Mouse (Mus musculus) spleen, adult 12 weeks (tissue): ENCODE results near the gene 2410131K14Rik.

Experiments used
- DNase-seq: peaks from one replicate; pipeline ENCODE4 v3.0.0; 2022; ENCODE audit warnings: low spot score

2410131K14Rik gene

DNA sequence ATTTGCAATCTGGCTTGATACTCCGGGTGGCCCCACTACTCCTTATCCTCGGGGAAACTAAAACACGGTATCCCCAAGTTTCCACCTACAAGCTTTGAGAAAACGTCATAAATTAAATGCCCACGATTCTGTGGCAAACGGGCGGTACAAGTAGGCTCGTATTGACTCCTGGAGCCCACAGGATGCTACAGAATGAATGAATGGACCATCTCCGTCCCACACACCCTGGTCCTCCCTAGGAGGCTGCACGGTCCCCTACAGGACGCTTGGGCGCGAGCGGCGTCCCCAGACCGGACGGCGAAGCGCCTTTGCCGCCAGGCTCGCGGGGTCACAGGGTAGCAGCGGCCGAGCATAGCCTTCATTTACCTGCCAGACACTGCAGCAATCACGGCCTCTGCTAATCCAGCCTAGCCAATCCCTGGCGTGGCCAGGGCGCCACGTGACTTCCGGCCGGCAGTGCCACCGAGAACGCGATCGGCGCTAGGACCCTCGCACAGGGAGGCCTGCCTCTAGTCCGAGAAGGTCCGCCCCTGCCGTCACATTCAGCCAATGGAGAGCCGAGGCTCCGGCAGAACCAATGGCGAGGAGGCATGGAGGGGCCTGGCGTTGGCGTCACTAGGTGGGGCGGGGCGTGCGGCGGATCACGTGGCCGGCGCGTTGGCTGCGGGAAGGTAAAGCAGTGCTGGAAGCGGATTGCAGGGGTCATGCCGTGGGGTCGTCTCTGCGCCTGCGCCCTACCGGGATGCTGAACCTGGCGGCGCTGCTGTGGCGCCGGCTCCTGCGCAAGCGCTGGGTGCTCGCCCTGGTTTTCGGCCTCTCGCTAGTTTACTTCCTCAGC is at the start of gene 2410131K14Rik, which contains the start of gene Rnft2:
Gene 2410131K14Rik (plus strand): TSS at position 622 of the 838 bp plus-strand sequence.
Gene Rnft2 (minus strand): TSS at position 511 of the 838 bp plus-strand sequence.
- DNase-seq, result peak; percentile 94

DNA sequence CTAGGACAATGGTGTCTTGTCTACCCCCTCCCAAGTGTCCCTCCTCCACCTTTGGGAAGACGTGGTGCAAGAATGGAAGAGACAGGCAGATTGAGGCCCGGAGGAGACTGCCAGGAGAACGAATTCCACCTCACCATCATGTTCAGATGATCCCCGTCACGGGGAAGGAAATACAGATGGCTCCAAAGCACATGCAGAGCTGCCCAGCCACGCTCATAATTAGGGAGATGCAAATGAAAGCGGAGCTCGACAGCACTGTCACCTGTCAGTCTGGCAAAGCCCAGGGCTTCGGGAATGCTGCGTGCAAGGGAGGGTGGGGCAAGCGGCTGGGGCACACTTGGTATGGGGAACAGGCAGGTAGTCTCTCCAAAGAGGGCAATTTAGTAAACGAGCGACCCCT is 47.6 kb upstream of the 2410131K14Rik start:
- DNase-seq, result no peak

DNA sequence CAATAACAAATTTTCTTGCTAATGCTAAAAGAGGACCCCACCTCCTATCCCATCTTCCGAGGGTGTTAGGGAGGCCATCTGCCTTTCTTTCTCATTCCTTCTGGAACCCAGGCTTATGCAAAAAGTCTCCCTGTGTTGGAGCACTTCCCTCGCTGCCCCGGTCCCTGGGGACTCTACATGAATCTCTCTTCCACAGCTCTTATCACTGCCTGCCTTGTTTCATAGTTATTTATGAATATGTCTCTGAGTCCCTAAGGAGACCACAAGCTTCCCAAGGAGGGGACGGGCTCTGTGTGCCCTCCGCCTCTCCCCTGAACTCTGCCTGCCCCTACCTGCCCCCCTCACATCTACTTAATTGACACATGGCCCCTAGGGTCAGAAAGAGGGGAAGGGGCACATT is 45.4 kb upstream of the 2410131K14Rik start:
- no peak for DNase-seq

DNA sequence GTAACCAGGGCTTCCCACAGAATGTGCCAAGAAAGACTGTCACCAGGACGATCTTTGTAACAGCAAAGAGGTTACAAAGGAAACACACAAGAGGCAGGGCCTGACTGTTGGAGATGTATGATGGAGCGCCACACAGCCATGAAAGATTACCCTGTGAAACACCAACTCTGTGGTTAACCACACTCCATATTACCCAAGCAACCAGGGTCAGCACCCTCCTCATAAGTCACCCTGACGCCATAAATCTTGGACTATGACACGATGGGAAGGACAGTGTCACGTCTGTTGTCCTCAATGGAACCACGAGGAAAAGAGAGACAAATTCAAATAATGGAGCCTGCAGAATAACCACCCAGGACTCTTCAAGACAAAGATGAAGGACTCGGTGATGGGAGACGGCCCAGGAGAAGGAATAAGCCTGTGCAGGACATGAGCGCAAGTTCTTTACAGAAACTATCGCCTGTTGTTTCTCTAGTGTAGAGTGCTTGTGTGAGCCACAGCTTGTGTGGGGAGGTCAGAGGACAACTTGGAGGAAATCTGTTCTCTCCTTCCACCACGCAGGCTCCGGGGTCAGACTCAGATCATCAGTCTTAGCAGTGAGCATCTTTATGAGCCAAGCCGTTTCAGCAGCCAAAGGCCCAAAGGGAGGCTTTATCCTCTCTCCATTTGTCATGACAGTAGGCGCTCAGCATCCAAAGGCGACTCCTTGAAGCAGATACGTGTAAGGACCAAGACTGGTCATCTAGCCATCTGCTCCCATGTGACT is 40.2 kb upstream of the 2410131K14Rik start:
- DNase-seq, result no peak

DNA sequence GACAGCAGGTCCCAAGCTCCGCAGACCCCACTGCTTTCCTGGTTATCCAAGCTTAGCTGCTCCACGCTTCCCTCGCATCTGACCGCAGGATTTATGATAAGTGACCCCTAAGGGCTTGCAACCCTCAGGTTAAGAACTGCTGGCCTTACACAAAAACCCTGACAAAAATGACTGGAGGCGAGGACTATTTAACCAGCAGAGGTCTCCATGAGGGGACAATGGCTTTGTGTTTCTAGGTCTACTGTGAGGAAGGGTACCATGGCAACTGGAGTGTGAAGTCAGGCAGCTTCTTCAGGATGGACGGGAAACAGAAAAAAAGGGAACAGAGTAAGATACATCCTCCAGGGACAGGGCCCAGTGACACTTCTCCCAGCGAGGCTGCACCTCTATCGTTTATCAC is 39.2 kb upstream of the 2410131K14Rik start:
- DNase-seq, result no peak

DNA sequence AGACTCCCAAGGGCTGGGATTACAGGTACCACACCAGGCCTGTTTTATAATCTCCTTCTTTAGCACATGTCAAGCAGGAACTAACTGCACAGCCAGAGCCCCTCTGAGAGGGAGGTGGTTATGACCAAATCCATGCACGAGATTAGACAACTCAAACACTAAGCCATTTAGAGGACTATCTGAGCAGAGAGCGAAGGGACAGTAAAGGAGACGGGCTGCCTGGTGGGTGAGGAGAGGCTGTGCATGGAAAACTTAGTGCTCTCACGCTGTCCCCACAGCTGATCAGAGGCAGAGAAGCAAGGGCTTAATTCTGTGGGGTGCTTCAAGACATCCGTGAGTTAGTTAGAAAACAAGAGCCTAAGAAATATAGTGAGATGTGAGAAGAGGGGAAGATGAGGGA is 31.0 kb upstream of the 2410131K14Rik start:
- no peak for DNase-seq

DNA sequence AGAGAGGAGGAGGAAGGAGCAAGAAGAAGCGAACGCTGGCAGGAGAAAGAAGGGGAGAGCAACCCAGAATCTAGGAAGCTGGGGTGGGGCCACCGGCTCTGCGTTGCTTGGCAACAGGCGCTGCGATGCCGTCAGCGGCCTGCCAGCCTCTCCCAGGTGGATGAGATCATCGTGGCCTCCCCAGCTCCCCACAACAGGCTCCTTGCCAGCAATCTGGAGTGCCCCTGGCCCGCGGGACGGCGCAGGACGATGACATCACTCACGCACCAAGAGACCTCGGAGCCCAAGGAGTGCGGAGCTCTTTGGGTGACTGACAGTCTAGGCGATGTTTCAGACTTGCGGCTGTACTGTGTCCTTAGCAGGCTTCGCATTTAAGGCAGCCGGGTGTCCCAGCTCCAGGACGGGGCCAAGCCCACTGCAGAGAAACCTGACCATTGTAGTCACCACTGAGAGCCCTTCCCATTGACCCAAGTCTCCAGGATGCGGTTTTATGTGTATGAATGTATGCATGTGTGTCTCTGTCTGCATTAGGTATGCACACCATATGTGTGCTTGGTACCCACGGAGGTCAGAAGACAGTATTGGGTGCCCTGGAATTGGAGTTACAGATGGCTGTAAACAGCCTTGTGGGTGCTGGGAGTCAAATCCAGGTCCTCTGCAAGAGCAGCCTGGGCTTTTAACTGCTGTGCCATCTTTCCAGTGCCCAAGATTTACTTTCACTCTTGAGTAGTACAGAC is 30.4 kb upstream of the 2410131K14Rik start:
- no peak for DNase-seq

DNA sequence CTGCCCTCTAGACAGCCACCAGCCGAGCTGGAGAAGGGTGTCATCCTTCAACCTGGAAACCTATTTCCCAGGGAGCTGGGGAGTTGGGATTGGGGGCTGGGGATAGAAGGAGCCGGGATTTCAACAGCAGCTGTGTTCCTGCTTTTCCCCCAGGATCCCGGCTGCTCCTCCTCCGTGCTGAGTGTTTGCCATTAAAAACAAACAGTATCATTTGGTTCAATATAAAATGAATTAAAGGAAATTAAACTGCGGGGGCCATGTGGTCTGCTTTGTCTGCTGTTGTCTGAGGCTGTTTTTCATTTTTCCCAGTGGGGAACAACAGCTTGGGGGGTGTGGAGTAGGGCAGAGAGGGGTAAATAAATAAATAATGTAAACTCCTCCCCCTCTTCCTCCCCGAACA is 27.6 kb upstream of the 2410131K14Rik start:
- DNase-seq, result no peak

DNA sequence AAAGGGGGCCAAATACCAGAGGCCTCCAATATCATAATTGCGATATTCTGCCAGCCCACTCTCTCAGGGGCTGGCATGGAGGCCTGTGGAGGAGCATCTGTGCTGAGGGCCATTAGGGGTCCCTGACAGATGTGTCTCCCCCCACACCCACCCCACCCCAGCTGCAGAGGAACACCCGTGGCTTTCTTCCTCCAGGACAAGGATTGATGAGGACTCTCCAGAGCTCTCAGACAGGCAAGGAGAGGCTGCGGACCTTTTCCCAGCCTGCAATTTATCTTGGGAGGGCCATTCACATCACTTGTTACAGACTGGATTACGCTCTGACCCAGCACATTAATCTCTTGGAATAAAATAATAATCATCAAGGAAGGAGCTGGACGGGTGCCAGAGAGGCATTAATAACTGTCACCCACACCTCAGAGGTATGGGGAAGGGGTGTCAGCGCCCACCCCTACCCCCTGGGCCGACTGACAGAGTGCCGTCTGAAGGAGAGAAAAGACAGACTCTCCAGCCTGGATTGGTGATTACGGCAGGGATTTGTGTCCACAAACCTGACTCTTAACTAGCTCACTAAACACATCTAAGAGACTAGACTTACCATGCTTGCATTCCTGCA is 21.8 kb upstream of the 2410131K14Rik start:
- DNase-seq, result no peak

DNA sequence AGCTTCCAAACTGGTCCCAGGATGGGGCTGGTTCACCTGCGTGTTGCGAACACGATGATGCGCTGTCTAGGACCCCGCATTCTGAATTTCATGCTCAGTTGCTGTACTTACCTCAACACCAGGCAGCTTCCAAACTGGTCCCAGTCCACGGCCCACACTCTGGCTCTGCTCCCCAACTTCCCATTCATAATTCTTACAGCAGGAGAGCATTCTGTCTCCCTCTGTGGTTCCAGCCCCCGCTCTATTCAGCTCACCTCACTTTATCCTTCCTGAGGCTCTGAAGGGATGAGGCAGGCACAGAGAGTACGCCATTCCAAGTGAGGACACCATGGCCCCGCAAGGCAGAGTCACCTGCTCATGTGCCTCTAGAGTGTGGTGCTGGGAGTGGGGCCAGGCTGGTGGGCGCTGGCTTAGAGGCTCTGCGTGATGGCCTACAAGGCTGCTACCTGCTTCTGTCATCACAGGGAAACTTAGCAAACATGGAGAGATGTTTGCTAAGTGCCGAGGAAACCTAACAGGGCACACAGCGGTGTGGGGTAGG is 14.9 kb upstream of the 2410131K14Rik start:
- no peak for DNase-seq

DNA sequence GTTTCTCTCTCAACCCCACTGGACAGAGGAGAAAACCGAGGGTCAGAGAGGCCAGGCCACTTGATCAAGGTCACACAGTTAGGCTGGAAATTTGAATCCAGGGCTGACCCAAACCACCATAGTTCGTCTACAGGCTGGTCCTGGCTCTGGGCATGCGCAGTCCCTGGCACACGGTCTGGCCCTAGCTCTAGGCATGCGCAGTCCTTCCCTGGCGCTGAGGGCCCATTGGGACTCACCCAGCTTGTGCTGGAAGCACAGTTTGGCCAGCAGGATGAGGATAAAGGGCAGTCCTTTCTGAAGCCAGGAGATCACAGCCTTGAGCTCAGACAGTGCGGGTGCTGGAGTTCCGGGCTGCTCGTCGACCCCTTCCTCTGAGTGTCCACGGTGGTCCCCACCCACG is 8.1 kb upstream of the 2410131K14Rik start:
- no peak for DNase-seq

DNA sequence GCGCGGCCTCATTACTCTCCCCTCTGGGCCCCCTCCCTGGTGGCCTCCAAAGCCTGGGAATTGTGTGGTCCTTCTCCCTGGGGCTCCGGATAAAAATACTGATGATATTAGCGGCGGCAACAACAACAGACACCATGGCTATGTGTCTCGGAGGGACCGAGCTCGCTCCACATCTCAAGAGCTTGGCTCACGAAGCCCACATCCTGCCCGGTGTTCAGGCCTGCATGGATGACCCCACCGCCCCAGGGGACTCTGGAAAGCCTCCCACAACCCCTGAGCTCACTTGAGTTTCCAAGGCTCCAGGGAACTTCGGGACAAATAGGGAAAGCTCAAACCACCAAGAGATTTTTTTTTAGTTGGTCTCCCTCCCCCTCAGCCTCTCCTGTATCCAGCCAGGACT is 5.4 kb upstream of the 2410131K14Rik start:
- no peak for DNase-seq

DNA sequence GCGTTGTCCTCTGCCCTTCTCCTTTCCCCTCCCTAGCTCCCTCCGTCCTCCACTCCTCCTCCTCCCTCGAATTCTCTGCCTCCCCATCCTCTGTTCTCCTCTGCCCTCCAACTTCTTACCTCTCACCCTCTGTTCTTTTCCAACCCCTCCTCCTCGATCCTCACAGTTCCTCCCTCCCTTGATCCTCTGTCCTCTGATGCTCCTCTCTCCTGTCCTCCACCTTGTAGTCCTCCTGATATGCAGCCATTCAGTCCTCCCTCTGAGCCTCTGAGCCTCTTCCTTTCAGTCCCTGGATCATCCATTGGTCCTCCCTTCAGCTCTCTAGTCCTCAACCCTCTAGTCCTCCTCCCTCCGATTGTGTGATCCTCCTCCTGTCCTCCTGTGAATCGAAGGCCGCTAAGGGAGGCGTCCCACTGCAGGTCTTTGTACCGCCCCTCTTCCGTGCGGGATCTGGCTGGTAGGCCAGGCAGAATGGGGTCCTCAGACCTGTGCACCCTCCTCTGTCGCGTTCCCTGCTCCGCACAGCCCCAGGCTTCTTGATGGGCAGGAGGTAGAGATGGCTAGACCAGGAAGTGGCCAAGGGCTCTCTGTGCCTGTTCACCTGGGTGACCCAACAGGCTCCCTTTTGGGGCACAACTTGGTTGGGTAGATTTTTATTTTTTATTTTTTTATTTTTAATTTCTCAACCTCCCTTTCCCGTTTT is 730 bp downstream of the 2410131K14Rik start:
- DNase-seq, result no peak

DNA sequence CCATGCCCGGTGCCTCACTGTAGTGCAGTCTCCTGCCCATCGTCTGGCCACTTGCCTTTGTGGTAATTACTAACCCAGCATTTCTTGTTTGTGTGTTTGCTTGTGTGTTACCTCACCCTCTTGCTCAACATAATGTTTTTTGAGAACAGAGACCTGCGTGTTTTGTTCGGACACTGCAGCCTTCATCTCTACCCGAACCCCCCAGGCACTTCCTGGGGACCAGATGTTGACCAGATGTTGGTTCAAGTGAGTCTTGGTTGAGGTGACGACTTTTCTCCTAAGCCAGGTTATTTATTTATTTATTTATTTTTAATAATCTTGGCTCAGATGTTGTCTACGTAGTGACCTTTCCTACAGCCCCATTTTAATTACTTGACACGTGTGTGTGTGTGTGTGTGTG is 2.4 kb downstream of the 2410131K14Rik start:
- DNase-seq, result no peak

DNA sequence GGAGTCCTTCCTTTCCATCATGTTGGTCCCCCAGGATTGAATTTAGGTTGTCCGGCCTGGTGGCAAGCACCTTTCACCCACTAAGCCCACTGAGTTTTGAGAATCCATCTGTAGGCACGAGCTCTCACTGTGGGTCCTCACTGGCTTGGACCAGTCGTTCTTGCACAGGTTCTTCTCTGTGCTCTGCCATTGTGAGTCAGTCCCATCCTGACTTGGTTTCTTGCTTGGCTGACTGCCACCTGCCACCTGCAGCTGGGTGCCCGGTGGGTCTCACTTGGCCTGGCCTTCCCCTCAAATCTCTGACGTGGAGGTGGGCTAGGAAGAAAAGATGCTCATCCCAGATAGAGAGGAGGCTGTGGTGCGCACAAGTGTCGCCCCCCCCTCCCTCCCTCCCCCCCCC is 6.0 kb downstream of the 2410131K14Rik start:
- no peak for DNase-seq

DNA sequence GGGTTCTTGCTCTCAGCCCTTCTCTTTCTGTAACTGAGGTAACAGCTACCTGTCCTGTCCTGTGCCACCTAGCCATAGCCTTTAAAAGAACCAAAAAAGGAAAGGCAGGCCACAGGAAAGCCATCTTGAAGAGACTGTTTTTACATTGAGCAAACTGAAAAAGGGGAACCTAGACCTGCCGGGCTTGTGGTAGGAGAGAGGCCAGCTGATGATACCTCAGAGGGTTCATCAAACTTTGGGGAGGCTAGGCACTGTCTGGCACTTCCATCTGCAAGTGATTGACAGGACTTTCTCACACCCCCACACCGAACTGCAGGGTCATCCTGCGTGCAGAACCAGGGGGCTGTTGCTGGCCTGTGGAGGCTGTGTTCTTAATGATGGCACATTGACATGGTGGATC is 8.5 kb downstream of the 2410131K14Rik start:
- no peak for DNase-seq

DNA sequence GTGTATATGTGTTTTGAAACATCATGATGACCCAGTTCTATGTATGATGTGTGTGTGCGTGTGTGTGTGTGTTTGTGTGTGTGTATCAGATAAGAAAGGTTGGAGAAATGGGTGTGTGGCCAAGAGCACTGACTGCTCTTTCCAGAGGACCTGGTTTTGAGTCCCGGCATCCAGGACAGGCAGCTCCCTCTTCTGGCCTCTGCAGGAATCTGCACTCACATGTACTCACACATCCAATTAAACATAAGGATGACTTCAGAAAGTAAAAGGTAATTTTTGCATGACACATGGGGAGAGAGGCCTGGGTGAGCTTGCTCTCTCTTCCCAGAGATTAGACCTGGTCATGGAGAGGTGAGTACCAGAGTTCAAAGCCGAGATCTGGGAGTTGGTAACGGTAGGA is 12.0 kb downstream of the 2410131K14Rik start:
- no peak for DNase-seq

DNA sequence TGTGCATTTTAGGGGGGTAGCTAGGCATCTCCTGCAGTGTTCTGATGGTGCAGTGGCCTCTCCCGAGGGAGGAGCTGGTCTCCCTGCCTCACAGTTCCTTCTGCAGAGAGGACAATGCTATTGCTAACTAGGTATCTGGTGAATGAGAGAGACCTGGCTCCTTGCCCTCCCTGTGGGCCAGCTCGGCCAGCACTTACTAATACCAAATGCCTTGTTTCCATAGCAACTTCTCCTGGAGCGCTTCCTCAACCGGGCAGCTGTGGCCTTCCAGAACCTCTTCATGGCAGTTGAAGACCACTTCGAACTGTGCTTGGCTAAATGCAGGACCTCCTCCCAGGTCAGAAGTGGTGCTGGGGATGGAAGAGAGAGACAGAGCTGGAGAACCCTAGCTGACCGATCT is 14.1 kb downstream of the 2410131K14Rik start:
- no peak for DNase-seq

DNA sequence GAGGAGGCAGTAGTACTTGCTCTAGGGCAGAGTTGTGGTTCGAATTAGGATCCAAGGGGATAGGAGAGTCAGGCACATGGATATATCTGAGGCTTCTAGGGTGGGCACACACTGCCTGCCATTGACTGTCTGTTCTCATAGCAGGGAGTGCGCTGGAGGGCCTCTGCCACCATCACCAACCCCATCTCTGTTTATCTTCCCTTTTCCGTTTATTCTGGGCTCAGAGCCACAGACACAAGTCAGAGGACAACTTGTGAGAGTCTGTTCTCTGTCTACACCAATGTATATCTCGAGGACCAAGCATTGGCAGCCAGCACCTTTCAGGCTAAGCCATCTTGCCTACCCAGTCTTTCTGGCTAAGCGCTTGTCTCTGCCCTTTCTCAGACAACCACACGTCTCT is 14.6 kb downstream of the 2410131K14Rik start:
- DNase-seq, result no peak

DNA sequence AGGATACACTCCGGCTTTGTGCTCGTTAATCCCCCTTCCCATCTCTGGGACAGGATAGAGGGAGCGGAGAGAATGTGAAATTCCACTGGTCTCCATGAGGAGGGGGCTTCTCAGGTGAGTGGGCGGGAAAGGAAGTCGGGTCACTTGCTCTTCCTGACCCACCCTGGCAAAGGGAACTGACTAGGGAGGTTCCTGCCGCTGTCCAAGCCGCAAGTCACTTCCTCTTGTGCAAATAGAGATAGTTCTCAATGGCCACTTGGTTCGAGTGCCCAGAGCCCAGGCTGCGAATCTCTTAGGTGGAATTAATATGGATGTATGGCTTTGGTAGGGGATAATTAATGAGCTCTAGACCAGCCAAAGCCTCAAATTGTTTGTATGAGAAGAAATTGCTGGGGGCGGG is 15.0 kb downstream of the 2410131K14Rik start:
- no peak for DNase-seq

DNA sequence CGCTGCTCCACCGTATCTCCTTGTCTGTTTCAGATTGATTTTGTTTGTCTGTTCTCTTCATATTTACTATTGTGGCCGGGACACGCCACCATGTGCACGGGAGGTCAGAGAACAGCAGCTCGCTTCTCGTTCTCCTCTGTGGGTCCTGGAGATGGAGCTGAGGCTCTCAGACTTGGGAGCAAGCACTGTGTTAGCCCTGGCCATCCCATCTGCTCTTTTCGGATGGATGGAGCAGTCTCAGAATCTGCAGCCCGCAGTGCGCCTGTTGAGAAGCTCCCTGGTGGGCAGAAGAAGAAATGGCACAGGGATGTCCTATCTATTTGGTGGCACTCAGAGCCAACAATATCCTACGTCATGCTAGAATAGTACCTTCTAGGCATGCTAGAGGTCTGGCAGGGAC is 15.6 kb downstream of the 2410131K14Rik start:
- no peak for DNase-seq
